7 mouse cellular contexts compared by ENCODE assay signal in genomic region chr5:149312884-149313652, GRCm38 (mm10). TPM values are rescaled to one million over a fixed set of nuclear protein-coding genes. Genes with fewer than 3 reads are reported as not detected.
DNase-seq lines count a peak whose midpoint lies in the region; ATAC-seq and TF ChIP-seq lines count a peak whose summit lies in the region.

No protein-coding gene starts in this region.

- no peak overlapping the region for H3K27ac ChIP-seq in intestine, embryonic 15.5 days
- H3K27ac ChIP-seq in liver, embryonic 14.5 days: no peak overlapping the region
- H3K27ac ChIP-seq in thymus, adult 2 months (ENCODE audit: control insufficient read depth, insufficient read depth, low read length): peak overlapping the region; percentile 96
- no peak overlapping the region for H3K27ac ChIP-seq in midbrain, embryonic 14.5 days (replicated peaks; ENCODE audit: low read depth, low read length)
- no peak overlapping the region for H3K27ac ChIP-seq in cerebellum, adult 2 months (ENCODE audit: insufficient read depth, low read length)

- peak; percentile 52 for DNase-seq in CD4-positive, CD25-positive, alpha-beta regulatory T cell, adult 2 months (ENCODE audit: low read depth, low spot score)
- peak; percentile 48 for DNase-seq in ES-CJ7 (ENCODE audit: low read depth, low spot score)
- no peak for DNase-seq in liver, embryonic 14.5 days (ENCODE audit: low read depth in 3 of 3, low spot score in 3 of 3)
- peak; percentile 85 for DNase-seq in thymus, adult 2 months
- DNase-seq in midbrain, embryonic 14.5 days: no peak
- no peak for DNase-seq in cerebellum, adult 2 months

- ATAC-seq in intestine, embryonic 15.5 days: no peak
- ATAC-seq in liver, embryonic 14.5 days (ENCODE audit: insufficient read depth): no peak
- ATAC-seq in midbrain, embryonic 14.5 days (ENCODE audit: low FRiP score, low TSS enrichment): no peak

- H3K4me3 ChIP-seq in intestine, embryonic 15.5 days (replicated peaks): no peak overlapping the region
- no peak overlapping the region for H3K4me3 ChIP-seq in liver, embryonic 14.5 days (ENCODE audit: insufficient read depth in 1 of 2, low read depth in 2 of 2, low read length in 2 of 2)
- peak overlapping the region; percentile 14; the same call in 1 of the 2 replicates for H3K4me3 ChIP-seq in thymus, adult 2 months (ENCODE audit: control insufficient read depth, insufficient read depth, low read length)
- H3K4me3 ChIP-seq in midbrain, embryonic 14.5 days (replicated peaks; ENCODE audit: low read depth, low read length): no peak overlapping the region
- no peak overlapping the region for H3K4me3 ChIP-seq in cerebellum, adult 2 months (replicated peaks; ENCODE audit: insufficient read depth, low read depth, low read length)

- TF ChIP-seq EP300 in liver, embryonic 14.5 days (IDR thresholded peaks at IDR 0.05; ENCODE audit: low read depth): no peak

- H3K36me3 ChIP-seq in intestine, embryonic 15.5 days: no peaks in the 10 kb centered on the region
- no peaks in the 10 kb centered on the region for H3K36me3 ChIP-seq in liver, embryonic 14.5 days (replicated peaks; ENCODE audit: control insufficient read depth, insufficient read depth, low read depth)
- no peaks in the 10 kb centered on the region for H3K36me3 ChIP-seq in thymus, adult 2 months (ENCODE audit: control insufficient read depth, insufficient read depth, low read length)
- no peaks in the 10 kb centered on the region for H3K36me3 ChIP-seq in midbrain, embryonic 14.5 days (ENCODE audit: control insufficient read depth, insufficient read depth, low read length)

- TF ChIP-seq POLR2A in thymus, adult 2 months (IDR thresholded peaks at IDR 0.05; ENCODE audit: control insufficient read depth, extremely low read depth, insufficient read depth, low read length, poor library complexity): no peak
- TF ChIP-seq POLR2A in cerebellum, adult 2 months (IDR thresholded peaks at IDR 0.05; ENCODE audit: borderline replicate concordance, insufficient read depth, low read length): no peak

- TF ChIP-seq CTCF in liver, embryonic 14.5 days (IDR thresholded peaks at IDR 0.05; ENCODE audit: low read depth): no peak
- no peak for TF ChIP-seq CTCF in thymus, adult 2 months (IDR thresholded peaks at IDR 0.05; ENCODE audit: borderline replicate concordance, control insufficient read depth, extremely low read depth, insufficient read depth, low read length, poor library complexity)
- TF ChIP-seq CTCF in cerebellum, adult 2 months (IDR thresholded peaks at IDR 0.05; ENCODE audit: borderline replicate concordance, insufficient read depth, low read depth, low read length): no peak

- H3K27me3 ChIP-seq in intestine, embryonic 15.5 days (replicated peaks): no peaks in the 10 kb centered on the region
- H3K27me3 ChIP-seq in liver, embryonic 14.5 days (ENCODE audit: control insufficient read depth, insufficient read depth, low read length): no peaks in the 10 kb centered on the region
- H3K27me3 ChIP-seq in thymus, adult 2 months (ENCODE audit: control insufficient read depth, insufficient read depth, low read length): no peaks in the 10 kb centered on the region
- no peaks in the 10 kb centered on the region for H3K27me3 ChIP-seq in midbrain, embryonic 14.5 days (ENCODE audit: control insufficient read depth, insufficient read depth, low read length)
- no peaks in the 10 kb centered on the region for H3K27me3 ChIP-seq in cerebellum, adult 2 months (ENCODE audit: control insufficient read depth, insufficient read depth, low read length)

- WGBS in intestine, embryonic 15.5 days: 48% methylated on average over 23 of the region's 23 CpGs
- WGBS in liver, embryonic 14.5 days (ENCODE audit: insufficient replicate concordance): 54% methylated on average over 23 of the region's 23 CpGs
- WGBS in thymus, adult 2 months: 59% methylated on average over 23 of the region's 23 CpGs
- 73% methylated on average over 23 of the region's 23 CpGs for WGBS in midbrain, embryonic 14.5 days
- WGBS in cerebellum, adult 2 months: 66% methylated on average over 23 of the region's 23 CpGs

- 0 out of 2 replicates have a peak, but pooled peaks cover 9% of the 10 kb centered on the region for H3K4me1 ChIP-seq in intestine, embryonic 15.5 days (replicated peaks)
- H3K4me1 ChIP-seq in liver, embryonic 14.5 days (replicated peaks; ENCODE audit: control insufficient read depth in 2 of 2, insufficient read depth in 2 of 2, low read length in 1 of 2): peaks cover 0 to 2% of the 10 kb centered on the region in 2 experiments; a peak in 1 of 4 replicates
- peaks cover 28% of the 10 kb centered on the region for H3K4me1 ChIP-seq in thymus, adult 2 months (replicated peaks; ENCODE audit: control insufficient read depth, insufficient read depth, low read length)
- H3K4me1 ChIP-seq in midbrain, embryonic 14.5 days (ENCODE audit: control insufficient read depth, insufficient read depth, low read length): peaks cover 12% of the 10 kb centered on the region
- H3K4me1 ChIP-seq in cerebellum, adult 2 months (ENCODE audit: control insufficient read depth, insufficient read depth, low read length): no peaks in the 10 kb centered on the region

- H3K9ac ChIP-seq in intestine, embryonic 15.5 days: no peak overlapping the region
- H3K9ac ChIP-seq in liver, embryonic 14.5 days (replicated peaks): no peak overlapping the region
- no peak overlapping the region for H3K9ac ChIP-seq in midbrain, embryonic 14.5 days (replicated peaks; ENCODE audit: low read length)

- H3K4me2 ChIP-seq in intestine, embryonic 15.5 days (replicated peaks): peak overlapping the region; percentile 36
- H3K4me2 ChIP-seq in liver, embryonic 14.5 days (ENCODE audit: low read depth): peak overlapping the region; percentile 5
- H3K4me2 ChIP-seq in midbrain, embryonic 14.5 days (ENCODE audit: low read length): no peak overlapping the region

- no peaks in the 10 kb centered on the region for H3K9me3 ChIP-seq in intestine, embryonic 15.5 days
- no peaks in the 10 kb centered on the region; the same call in 1 of the 2 replicates for H3K9me3 ChIP-seq in liver, embryonic 14.5 days (ENCODE audit: control insufficient read depth, low read length)
- peaks cover 3% of the 10 kb centered on the region; the same call in 1 of the 2 replicates for H3K9me3 ChIP-seq in midbrain, embryonic 14.5 days (ENCODE audit: control insufficient read depth, low read length)

RNA-seq across cellular contexts. Expression of gene Alox5ap, which starts 48.5 kb away (rescaled TPM):
- 11.7 and 13.2 TPM in 2 replicates for polyA plus RNA-seq in intestine, embryonic 15.5 days (2015; fragmentation: Nextera tagmentation; extraction: Ambion mirVana)
- polyA plus RNA-seq in liver, embryonic 14.5 days (2012; rRNA removed): 17.4 and 26.7 TPM in 2 replicates
- polyA plus RNA-seq in liver, embryonic 14.5 days (2014; fragmentation: Nextera tagmentation; extraction: Ambion mirVana): 26.2 and 29.6 TPM in 2 replicates
- polyA plus RNA-seq in thymus, adult 2 months (2012; rRNA removed): 31.6 and 50.1 TPM in 2 replicates
- 10.9 and 12.2 TPM in 2 replicates for polyA plus RNA-seq in midbrain, embryonic 14.5 days (2014; fragmentation: Nextera tagmentation; extraction: Ambion mirVana)
- 12.5 and 13.5 TPM in 2 replicates for polyA plus RNA-seq in cerebellum, adult 2 months (2012; rRNA removed)

Comparison
In these comparisons a context has a peak if more than half of its experiments do, and no peak if none do; other contexts are left out.
1. DNase-seq: peak in CD4-positive, CD25-positive, alpha-beta regulatory T cell, adult 2 months (single experiment), ES-CJ7 (single experiment) and thymus, adult 2 months (single experiment); none in liver, embryonic 14.5 days (0 of 3), midbrain, embryonic 14.5 days (single experiment) and cerebellum, adult 2 months (0 of 2).